Mouse (Mus musculus) neural tube, embryonic 15.5 days (tissue): ENCODE data around the gene Nsun3. TPM values are rescaled to one million over a fixed set of nuclear protein-coding genes. Genes with fewer than 3 reads are reported as not detected.
"Not testable (repeated sequence)": the region's sequence is repeated elsewhere in the genome, so short reads cannot be mapped to it uniquely, and the experiment has no call there.

Source experiments
- ATAC-seq: fragments of 200-750 bp; cut with Nextera tagmentation; 2 replicates; pipeline ENCODE4 v1.8.0; 2017; ENCODE audit warnings: mild to moderate bottlenecking, moderate TSS enrichment, moderate library complexity; ENCODE audit not compliant: low FRiP score
- H3K27ac ChIP-seq: fragments of 300-500 bp; sonication (generic); replicated peaks from 2 replicates; pipeline ENCODE4 v1.5.1; 2015; ENCODE audit warnings: mild to moderate bottlenecking, inconsistent platforms
- H3K27me3 ChIP-seq: fragments of 300-500 bp; sonication (generic); replicated peaks from 2 replicates; pipeline ENCODE4 v1.6.1; 2015; ENCODE audit warnings: inconsistent platforms
- H3K36me3 ChIP-seq: fragments of 300-500 bp; sonication (generic); 2 replicates; pipeline ENCODE4 v1.6.1; 2015; ENCODE audit warnings: inconsistent platforms
- H3K4me1 ChIP-seq: fragments of 300-500 bp; sonication (generic); 2 replicates; pipeline ENCODE4 v1.6.1; 2015; ENCODE audit warnings: inconsistent platforms
- H3K4me2 ChIP-seq: fragments of 300-500 bp; sonication (generic); 2 replicates; pipeline ENCODE4 v1.6.1; 2015; ENCODE audit warnings: inconsistent platforms, mild to moderate bottlenecking, moderate library complexity
- H3K4me3 ChIP-seq: fragments of 300-500 bp; sonication (generic); replicated peaks from 2 replicates; pipeline ENCODE4 v1.5.1; 2015; ENCODE audit warnings: mild to moderate bottlenecking, inconsistent platforms
- H3K9ac ChIP-seq: fragments of 300-500 bp; sonication (generic); replicated peaks from 2 replicates; pipeline ENCODE4 v1.6.1; 2015; ENCODE audit warnings: mild to moderate bottlenecking, inconsistent platforms
- H3K9me3 ChIP-seq: fragments of 300-500 bp; sonication (generic); replicated peaks from 2 replicates; pipeline ENCODE4 v1.6.1; 2016; ENCODE audit warnings: inconsistent platforms
- WGBS: fragments of 180-500 bp; shearing (Covaris S2); methylation state at CpG from one replicate; pipeline ENCODE4 v1.1.7; 2015; ENCODE audit warnings: mixed read lengths; 5-methylcytosine and 5-hydroxymethylcytosine counted together
- microRNA-seq: library from miRNA; unstranded; fragments of <30 nt; microRNA quantifications from one replicate; pipeline ENCODE4, GENCODE M21; 2017
- polyA plus RNA-seq: library from polyadenylated mRNA; unstranded; fragments of >200 nt; fragmentation: Nextera tagmentation; extraction: Ambion mirVana; gene quantifications from 2 replicates; pipeline ENCODE4 v1.2.1, GENCODE M21; 2015

Nsun3 gene
- polyA plus RNA-seq, 1 experiment from 2014 or later, result 9.4 TPM

DNA sequence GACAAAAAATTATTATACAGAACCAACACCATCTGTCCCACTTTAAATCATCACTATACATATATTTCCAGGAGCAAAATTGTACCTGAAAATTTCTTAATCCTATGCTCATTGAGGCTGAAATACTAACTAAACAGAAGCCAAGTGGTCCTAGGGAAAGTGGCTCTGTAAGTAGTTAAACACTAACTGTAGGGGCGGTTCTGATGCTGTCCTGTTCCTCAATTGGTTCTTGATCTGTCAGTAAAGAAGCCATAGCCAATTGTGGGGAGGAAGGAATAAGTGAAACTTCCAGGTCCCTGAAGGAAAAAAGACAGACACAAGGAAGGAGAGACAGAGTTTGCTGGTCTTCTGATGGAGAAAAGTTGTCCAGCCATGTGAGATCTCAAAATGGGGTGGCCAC lies 52.3 kb downstream of the Nsun3 start:
- no peak overlapping the region for H3K27ac ChIP-seq
- no peak for ATAC-seq
- no peak overlapping the region for H3K4me3 ChIP-seq
- H3K4me1 ChIP-seq, result no peaks in the 10 kb centered on the region
- H3K9me3 ChIP-seq, result no peaks in the 10 kb centered on the region
- H3K27me3 ChIP-seq, result no peaks in the 10 kb centered on the region
- H3K9ac ChIP-seq, result no peak overlapping the region
- no peaks in the 10 kb centered on the region for H3K36me3 ChIP-seq
- whole genome bisulfite sequencing, result 94% methylated on average over 1 of the region's 1 CpGs
- H3K4me2 ChIP-seq, result no peak overlapping the region

GRCm38 (mm10) chr16:62730291-62730690 lies 56.3 kb downstream of the Nsun3 start:
- ATAC-seq, result no peak
- WGBS, result 79% methylated on average over 4 of the region's 4 CpGs
- Histone ChIP-seq H3K9ac (no peak overlapping the region), H3K4me1 (no peaks in the 10 kb centered on the region), H3K9me3 (no peaks in the 10 kb centered on the region), H3K27ac (no peak overlapping the region), H3K4me3 (no peak overlapping the region), H3K4me2 (no peak overlapping the region), H3K36me3 (no peaks in the 10 kb centered on the region), H3K27me3 (no peaks in the 10 kb centered on the region)

GRCm38 (mm10) chr16:62729846-62730245 lies 56.8 kb downstream of the Nsun3 start:
- Histone ChIP-seq H3K36me3 (no peaks in the 10 kb centered on the region), H3K9me3 (no peaks in the 10 kb centered on the region), H3K4me2 (no peak overlapping the region), H3K4me3 (no peak overlapping the region), H3K4me1 (no peaks in the 10 kb centered on the region), H3K27me3 (no peaks in the 10 kb centered on the region), H3K27ac (no peak overlapping the region), H3K9ac (no peak overlapping the region)
- ATAC-seq, result no peak
- WGBS, result 87% methylated on average over 3 of the region's 3 CpGs

DNA sequence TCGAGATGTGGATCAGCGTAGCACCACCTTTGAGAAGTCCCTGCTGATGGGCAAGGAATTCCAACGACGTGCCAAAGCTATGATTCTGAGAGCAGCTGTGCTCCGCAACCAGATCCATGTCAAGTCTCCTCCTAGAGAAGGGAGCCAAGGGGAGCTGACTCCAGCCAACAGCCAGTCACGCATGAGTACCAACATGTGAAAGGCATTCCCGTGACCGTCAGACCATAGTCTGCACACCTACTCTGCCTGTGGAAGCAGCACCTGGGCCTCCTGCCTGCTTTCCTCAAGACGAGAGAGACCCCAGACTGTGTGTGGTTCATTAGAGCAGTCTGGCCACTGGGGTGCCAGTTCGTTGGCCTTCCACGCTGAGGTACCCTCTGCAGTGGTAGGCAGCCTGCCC lies 68.4 kb downstream of the Nsun3 start:
- not testable (repeated sequence) for H3K27ac ChIP-seq, H3K4me3 ChIP-seq, H3K4me2 ChIP-seq, H3K9ac ChIP-seq, H3K9me3 ChIP-seq, H3K36me3 ChIP-seq, H3K27me3 ChIP-seq, H3K4me1 ChIP-seq, ATAC-seq
- 86% methylated on average over 9 of the region's 11 CpGs for WGBS

GRCm38 (mm10) chr16:62690436-62690835 lies 96.2 kb downstream of the Nsun3 start:
- Histone ChIP-seq H3K4me3 (no peak overlapping the region), H3K4me1 (no peaks in the 10 kb centered on the region), H3K9me3 (no peaks in the 10 kb centered on the region), H3K4me2 (no peak overlapping the region), H3K36me3 (no peaks in the 10 kb centered on the region), H3K27me3 (no peaks in the 10 kb centered on the region), H3K9ac (no peak overlapping the region), H3K27ac (no peak overlapping the region)
- WGBS, result 65% methylated on average over 8 of the region's 8 CpGs
- ATAC-seq, result no peak

DNA sequence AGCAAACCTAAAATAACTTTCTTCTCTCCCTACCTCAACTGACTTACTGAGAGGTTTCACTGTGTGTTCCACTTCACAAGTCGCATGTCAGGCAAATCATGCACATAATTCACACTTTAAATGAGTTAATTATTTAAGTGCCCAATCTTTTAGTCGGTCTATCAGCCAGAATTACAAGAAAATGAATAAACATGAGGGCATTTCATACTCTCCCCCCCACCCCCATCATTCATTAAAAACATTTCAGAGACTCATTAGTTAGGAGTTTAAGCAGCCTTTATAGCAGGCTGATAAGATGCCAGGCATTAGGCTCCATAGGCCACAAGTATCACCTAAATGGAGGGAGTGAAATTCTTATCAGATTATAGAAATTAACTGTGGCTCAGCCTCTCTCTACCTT lies 100.5 kb downstream of the Nsun3 start:
- Histone ChIP-seq H3K4me3 (no peak overlapping the region), H3K9ac (no peak overlapping the region), H3K27me3 (no peaks in the 10 kb centered on the region), H3K4me1 (no peaks in the 10 kb centered on the region), H3K36me3 (no peaks in the 10 kb centered on the region), H3K27ac (no peak overlapping the region), H3K9me3 (no peaks in the 10 kb centered on the region), H3K4me2 (no peak overlapping the region)
- 58% methylated on average over 2 of the region's 2 CpGs for WGBS
- ATAC-seq, result no peak

GRCm38 (mm10) chr16:62685494-62685893 lies 101.1 kb downstream of the Nsun3 start:
- H3K9me3 ChIP-seq, result no peaks in the 10 kb centered on the region
- no peak overlapping the region for H3K27ac ChIP-seq
- no peaks in the 10 kb centered on the region for H3K4me1 ChIP-seq
- H3K27me3 ChIP-seq, result no peaks in the 10 kb centered on the region
- H3K4me2 ChIP-seq, result no peak overlapping the region
- no peak overlapping the region for H3K4me3 ChIP-seq
- H3K9ac ChIP-seq, result no peak overlapping the region
- H3K36me3 ChIP-seq, result no peaks in the 10 kb centered on the region
- ATAC-seq, result no peak
- WGBS, result 84% methylated on average over 4 of the region's 4 CpGs

Small RNA genes lying within 50 kb of the gene (microRNA-seq; reads per million reads assigned to microRNA genes)
- gene Gm25986, result not detected

Other genes starting within 250 kb of the Nsun3 start
- gene Stx19, start 27.9 kb upstream of the Nsun3 start, polyA plus RNA-seq, result 0.37 and 0.52 TPM in 2 replicates
- 19.4 and 20.6 TPM in 2 replicates for gene Arl13b, start 60.2 kb upstream of the Nsun3 start, polyA plus RNA-seq
- 13.9 and 20.3 TPM in 2 replicates for gene Pros1, start 67.5 kb upstream of the Nsun3 start, polyA plus RNA-seq